Mouse (Mus musculus): Measurements from ENCODE around the gene Zfp981.
"Not testable (repeated sequence)": the region's sequence is repeated elsewhere in the genome, so short reads cannot be mapped to it uniquely, and the experiment has no call there.

Gene Zfp981

DNA sequence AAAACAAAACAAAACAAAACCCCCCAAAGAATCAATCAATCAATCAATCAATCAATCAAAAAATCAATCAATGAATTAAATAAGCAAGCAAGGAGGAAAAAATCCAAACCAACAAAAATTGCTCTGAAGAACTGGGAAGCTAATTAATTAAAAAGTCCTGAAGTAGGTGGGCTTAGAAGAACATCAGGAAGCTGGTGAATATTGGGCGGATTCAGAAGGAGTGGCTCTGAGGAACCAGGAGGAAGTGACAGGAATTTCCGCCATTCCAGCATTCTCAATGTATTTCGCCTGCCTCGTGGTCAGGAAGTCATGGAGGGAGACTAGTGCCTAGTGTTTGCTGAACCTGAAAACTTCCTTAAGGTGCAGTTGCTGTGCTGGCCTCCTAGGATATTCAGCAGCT, at the start of gene Zfp981:
Zfp981 (plus strand) TSS at position 301 of the 400 bp plus-strand sequence.
- DNase-seq (ENCODE audit: low read depth, low spot score), result not testable (repeated sequence)

DNA sequence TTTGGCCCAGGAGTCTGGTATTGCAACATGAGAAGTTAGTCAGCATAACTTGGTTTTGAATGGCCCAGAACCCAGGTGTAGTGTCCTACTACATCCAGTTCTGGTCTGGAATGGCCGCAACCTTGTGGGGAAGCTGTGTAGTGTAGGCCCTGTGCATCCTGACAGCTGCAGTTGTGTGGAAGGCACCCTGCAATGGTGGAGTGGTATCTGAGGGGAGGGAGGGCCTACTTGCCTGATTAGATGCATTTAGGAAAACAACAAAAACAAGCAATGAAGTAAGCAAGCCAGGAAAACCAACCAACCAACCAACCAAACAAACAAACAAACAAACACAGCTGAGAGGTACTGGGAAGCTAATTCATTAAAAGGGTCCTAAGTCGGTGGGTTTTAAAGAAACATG, 49.3 kb upstream of the Zfp981 start:
- not testable (repeated sequence) for DNase-seq (ENCODE audit: low read depth, low spot score)

- DNase-seq (ENCODE audit: low read depth, low spot score), result not testable (repeated sequence)
These were observed 47.7 kb upstream of the Zfp981 start for GRCm38 (mm10) chr4:146454170-146454569.

DNA sequence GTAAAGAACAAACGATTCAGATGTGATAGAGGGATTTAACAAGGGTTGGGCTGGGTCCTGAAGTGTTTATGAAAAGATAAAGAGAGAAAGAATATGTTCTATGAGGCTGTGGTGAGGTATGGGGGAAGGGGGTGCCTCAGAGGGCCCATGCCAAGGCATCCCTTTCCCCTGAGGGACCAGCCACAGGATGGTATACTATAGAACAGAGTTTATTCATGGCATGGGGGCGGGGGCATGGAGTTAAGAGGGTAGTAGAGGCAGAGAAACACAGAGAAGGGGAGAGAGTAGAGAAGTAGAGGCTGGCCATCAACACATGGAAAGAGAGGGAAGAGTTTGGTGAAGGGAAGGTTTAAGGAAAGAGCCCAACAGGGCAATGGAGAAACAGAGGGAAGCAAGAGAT, 46.9 kb upstream of the Zfp981 start:
- DNase-seq (ENCODE audit: low read depth, low spot score), result no peak

DNA sequence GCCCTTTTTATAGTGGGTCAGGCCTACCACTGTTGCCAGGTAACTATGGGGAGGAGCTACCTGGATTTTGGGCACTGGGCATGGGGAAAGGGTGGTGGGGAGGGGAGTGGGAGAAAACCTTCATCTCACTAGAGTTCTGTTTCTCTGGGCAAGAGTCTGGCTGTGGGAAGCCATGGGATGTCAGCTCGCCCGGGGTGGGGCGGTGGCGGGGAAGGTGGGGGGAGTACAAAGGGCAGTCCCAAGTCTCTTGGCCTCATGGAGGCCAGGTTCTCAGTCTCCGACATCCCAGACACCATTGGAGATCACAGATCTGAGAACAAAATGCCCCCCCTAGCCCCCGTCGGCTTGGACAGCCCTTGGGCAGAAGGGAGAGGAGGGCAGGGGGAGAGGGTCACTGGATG, 46.5 kb upstream of the Zfp981 start:
- no peak for DNase-seq (ENCODE audit: low read depth, low spot score)

- no peak for DNase-seq (ENCODE audit: low read depth, low spot score)
These were observed 45.6 kb upstream of the Zfp981 start for GRCm38 (mm10) chr4:146456061-146456726.

GRCm38 (mm10) chr4:146457126-146457525, 44.7 kb upstream of the Zfp981 start:
- no peak for DNase-seq (ENCODE audit: low read depth, low spot score)

DNA sequence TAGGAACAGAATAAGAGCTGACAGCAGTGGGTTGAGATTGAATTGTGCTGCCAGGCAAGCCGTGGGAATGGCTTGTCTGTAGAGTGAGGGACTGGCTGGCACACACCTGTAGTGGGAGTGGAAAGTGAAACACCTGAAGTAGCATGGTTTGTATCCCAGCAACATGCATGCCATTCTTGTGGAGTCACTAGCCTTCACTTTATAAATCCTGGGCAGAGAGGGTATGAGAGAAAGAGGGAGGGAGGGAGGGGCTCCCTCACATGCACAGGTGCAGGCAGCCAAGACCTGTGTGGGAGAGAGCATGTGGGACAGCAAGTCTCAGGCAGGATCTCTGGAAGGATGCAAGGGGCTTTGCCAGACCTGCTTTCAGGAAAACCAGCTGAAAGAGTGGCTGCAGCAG, 44.1 kb upstream of the Zfp981 start:
- no peak for DNase-seq (ENCODE audit: low read depth, low spot score)

- DNase-seq (ENCODE audit: low read depth, low spot score), result not testable (repeated sequence)
These were observed 42.0 kb upstream of the Zfp981 start for GRCm38 (mm10) chr4:146459822-146460221.

DNA sequence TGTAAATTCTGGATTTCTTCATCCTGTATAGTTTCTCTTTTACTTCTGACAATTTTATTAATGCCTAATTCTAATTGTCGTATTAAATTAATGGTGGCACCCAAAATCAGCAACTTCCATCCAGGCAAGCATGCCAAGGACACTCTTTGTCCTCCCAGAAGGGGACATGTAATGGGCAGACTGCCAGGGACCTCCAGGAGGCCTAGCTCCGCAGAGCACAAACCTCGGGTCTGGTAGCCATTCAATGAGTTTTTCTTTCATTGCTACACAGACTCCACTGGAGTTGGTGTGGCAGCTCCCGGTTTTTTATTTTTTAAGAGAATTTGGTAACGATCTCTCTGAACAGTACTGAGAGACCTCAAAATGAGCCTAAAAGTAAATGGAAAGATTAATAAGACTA, 41.1 kb upstream of the Zfp981 start:
- DNase-seq (ENCODE audit: low read depth, low spot score), result not testable (repeated sequence)

DNA sequence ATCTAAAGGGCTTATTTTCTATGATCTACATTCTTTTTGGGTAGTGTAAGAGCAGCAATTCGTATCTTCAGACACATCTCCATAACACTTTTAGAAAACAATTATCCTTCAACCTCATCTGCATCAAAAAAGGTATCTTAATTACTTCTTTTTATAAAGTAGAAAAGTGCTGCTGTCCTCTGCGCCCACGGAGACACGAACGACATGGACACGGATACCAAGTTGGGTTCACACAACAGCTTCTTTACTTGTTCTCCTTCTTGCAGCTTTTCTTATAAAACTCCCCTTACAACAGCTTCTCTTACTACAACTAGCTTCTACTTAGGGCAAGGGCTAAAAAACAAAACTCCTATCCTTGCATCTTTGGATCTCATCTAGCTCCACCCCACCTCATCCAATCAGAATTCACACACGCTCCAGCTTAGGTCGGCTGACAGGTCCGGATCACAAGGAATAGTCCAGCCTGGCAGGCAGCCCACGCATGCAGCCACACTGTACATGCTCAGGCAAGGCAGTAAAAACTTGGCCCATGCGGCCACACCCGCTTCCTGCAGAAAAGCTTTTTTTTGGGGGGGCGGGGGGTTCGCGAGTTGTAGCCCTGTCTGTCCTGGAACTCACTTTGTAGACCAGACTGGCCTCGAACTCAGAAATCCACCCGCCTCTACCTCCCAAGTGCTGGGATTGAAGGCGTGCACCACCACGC, 38.0 kb upstream of the Zfp981 start:
- DNase-seq (ENCODE audit: low read depth, low spot score), result not testable (repeated sequence)

GRCm38 (mm10) chr4:146469984-146470383, 31.8 kb upstream of the Zfp981 start:
- DNase-seq (ENCODE audit: low read depth, low spot score), result not testable (repeated sequence)

DNA sequence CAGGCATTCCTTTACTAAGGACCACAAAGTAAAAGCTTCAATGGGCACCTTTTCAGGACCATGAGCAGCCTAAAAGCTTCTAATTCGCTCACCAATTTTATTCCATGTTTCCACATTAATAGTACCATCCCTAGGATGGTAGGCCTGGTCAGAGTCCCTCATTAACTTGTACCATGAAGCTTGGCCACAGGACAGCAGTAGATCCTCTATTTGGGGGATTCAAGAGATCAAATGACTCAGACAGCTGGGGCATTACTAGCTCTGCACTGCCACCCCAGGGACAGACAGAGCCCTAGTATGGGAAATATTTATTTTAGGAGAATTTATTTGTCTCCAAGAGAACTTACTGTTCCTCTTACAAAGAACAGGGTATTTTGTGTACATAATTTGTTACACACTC, 27.6 kb upstream of the Zfp981 start:
- DNase-seq (ENCODE audit: low read depth, low spot score), result not testable (repeated sequence)

DNA sequence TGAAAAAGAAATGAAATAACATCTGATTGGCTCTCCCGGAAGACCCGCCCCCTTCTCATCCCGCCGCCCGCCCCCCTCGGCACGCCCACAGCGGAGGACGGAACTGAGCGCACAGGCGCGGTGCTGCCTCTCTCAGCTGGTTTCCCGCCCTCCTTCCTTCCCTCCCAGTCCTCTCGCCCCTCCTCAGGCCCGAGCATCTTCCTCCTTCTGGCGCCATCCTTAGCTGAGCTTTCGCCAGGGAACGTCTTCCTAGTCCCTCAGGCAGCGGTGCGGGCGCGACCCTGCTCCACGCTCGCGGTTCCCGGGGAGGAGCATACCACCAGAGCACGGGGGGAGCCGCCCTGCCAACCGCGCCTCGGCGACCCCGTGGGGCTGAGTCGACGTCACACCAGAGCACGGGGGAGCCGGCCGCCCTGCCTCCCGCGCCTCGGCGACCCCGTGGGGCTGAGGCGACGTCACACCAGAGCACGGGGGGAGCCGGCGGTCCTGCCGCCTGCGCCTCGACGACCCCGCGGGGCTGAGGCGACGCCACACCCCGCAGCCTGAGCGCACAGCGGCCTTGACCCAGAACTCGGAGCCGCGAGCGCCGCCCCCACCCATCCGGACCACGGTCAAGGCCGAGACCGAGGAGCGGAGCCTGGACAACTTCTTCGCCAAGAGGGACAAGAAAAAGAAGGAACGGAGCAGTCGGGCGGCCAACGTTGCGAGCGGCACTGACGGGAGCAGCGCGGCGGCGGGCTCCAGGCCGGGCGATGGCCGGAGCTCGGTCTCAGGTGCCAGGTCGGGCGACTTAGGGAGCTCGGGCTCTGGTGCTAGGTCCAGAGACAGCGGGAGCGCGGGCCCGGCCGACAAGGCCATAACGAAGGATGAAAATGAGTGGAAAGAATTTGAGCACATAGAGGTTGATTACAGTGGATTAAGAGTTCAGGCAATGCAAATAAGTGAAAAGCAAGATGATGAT, 26.8 kb upstream of the Zfp981 start:
- DNase-seq (ENCODE audit: low read depth, low spot score), result not testable (repeated sequence)

DNA sequence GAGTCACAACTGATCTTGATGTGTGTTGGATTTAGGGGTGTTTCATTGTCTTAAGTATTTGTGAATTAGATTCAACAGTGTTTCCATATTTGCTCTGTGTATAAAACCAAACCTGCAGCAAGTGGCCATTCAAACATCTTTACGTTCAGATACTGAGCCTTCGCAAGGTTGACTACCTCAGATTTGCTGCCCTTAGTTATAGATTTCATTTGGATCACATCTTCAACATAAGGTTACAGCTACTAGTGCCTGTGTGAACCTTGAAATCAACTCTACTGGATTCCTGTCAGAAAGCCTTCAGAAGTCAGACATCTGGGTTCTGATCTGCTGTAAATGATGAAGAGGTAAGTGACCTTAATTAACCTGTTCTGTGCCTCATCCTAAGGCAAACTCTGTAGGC, 25.6 kb upstream of the Zfp981 start:
- not testable (repeated sequence) for DNase-seq (ENCODE audit: low read depth, low spot score)

- DNase-seq (ENCODE audit: low read depth, low spot score), result not testable (repeated sequence)
These were observed 24.9 kb upstream of the Zfp981 start for GRCm38 (mm10) chr4:146476959-146477358.

DNA sequence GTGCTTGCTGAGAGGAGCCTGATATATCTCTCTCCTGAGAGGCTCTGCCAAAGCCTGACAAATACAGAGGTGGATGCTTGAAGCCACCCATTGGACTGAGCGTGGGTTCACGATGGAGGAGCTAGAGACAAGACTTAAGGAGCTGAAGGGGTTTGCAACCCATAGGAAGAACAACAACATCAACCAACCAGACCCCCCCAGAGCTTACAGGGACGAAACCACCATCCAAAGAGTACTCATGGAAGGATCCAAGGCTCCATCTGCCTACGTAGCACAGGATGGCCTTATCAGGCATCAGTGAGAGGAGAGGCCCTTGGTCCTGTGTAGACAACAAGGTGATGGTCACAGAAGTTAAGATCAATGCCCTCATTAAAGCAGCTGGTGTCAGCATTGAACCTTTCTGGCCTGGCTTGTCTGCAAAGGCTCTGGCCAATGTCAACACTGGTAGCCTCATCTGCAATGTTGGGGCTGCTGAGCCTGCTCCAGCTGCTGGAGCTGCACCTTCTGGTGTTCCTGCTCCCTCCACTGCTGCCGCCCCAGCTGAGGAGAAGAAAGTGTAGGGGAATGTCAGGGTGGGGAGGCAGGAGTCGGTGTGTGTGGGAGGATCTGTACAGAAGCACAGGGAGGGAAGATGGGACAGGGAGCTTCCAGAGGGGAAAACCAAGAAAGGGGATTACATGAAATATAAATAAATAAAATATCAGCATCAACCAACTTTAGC, 21.3 kb upstream of the Zfp981 start:
- DNase-seq (ENCODE audit: low read depth, low spot score), result not testable (repeated sequence)

- DNase-seq (ENCODE audit: low read depth, low spot score), result not testable (repeated sequence)
These were observed 19.3 kb upstream of the Zfp981 start for GRCm38 (mm10) chr4:146482546-146482945.

DNA sequence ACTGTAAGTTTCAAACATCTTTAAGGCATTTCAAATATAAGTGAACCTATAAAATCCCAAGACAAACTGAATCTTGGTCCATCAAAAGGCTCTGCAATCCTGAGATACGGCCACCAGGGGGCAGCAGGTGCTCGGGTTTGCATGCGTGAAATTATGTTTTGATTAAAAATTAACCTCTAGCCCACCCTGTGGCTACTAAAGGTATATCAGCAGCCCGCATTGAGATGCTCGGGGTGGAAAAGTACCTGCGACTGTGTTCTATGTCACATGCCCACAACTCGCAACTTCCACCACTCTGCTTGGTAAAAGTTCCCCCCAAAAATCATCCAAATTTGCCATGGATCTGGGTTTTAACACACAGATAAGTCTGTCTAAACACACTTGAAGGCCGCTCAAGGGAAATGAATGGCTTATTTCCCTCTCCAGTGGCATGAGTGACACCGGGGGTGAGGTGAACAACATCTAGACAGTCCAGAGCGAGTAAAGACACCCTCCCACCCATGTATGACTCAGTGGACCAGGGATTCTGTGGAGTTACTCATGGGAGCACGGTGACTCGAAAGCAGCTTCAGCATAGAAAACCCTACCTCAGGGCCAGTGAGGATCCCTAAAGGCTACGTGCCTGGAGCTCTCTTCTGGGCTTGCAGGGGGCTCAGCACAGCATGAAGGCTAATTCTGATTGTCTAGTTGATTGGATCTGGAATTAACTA, 18.1 kb upstream of the Zfp981 start:
- not testable (repeated sequence) for DNase-seq (ENCODE audit: low read depth, low spot score)

DNA sequence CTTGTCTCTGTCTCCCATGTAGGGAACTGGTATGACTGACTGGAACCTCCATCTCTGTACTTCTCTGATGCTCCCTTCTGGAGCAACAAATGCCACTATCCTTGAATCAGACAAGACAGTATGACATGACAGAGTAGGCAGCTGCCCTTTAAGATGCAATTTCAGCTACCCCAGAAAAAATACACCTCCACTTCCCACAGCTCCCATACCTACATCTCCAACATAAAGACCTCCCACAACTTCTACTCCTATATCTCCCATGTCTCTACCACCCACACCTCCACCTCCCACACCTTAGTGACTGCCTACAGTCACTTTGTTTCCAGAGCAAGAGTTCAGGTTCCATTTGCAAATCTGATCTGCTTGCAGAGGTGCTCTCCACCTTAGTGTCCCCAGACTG, 17.2 kb upstream of the Zfp981 start:
- DNase-seq (ENCODE audit: low read depth, low spot score), result not testable (repeated sequence)
